Mouse (Mus musculus) heart, adult 11 months (tissue): ENCODE measurements around the gene Slc30a6.

Experiments used
- DNase-seq: peaks from one replicate; pipeline ENCODE4 v3.0.0; 2022

Slc30a6 gene

GRCm38 (mm10) chr17:74453928-74454327, 58.5 kb downstream of the Slc30a6 start:
- DNase-seq, result peak; percentile 79

DNA sequence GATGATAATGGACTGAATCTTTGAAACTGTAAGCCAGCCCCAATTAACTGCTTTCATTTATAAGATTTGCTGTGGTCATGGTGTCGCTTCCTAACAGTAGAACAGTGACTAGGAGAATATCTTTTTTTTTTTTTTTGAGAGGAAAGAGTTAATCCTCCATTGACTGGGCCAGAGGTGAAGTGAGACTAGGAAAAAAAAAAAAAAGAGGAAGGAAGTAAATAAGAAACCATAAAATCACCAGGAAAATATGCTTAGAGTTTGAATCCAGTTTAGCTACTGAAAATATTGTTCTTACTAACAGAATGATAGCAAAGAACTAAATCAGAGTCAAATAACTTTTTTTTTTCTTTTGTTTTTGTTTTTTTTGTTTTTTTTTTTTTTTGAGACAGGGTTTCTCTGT, 59.3 kb downstream of the Slc30a6 start:
- no peak for DNase-seq

DNA sequence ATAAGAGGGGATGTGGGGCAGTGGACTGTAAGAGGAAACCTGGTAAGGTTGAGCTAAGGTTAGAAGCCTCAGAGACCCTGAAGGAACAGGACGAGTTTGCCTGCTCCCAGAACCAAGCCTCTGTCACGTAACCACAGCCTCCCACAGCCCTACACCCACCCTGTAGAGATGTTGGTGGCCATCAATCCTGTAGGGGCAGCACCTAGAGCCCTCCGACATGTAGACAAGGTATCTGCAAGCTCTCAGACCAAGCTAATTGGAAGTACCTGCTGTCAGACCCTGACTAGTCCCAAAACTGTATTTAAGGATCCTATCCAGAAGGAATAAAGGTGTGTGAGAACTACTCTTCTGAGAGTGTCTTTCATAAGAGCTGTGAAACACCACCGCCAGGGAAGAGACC, 60.0 kb downstream of the Slc30a6 start:
- peak; percentile 71 for DNase-seq

DNA sequence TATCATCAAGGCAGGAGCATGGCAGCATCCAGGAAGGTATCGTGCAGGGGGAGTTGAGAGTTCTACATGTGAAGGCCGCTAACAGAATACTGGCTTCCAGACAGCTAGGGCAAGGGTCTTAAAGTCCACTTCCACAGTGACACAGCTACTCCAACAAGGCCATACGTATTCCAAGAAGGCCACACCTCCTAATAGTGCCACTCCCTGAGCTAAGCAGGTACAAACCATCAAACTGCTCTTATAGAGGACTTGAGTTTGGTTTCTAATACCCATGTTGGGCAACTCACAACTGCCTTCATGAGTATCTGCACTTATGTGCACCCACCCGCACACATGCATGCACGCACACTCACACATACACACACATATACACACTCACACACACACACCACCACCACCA, 61.4 kb downstream of the Slc30a6 start:
- peak; percentile 72 for DNase-seq

GRCm38 (mm10) chr17:74457972-74458677, 62.7 kb downstream of the Slc30a6 start:
- DNase-seq, result peak; percentile 62

DNA sequence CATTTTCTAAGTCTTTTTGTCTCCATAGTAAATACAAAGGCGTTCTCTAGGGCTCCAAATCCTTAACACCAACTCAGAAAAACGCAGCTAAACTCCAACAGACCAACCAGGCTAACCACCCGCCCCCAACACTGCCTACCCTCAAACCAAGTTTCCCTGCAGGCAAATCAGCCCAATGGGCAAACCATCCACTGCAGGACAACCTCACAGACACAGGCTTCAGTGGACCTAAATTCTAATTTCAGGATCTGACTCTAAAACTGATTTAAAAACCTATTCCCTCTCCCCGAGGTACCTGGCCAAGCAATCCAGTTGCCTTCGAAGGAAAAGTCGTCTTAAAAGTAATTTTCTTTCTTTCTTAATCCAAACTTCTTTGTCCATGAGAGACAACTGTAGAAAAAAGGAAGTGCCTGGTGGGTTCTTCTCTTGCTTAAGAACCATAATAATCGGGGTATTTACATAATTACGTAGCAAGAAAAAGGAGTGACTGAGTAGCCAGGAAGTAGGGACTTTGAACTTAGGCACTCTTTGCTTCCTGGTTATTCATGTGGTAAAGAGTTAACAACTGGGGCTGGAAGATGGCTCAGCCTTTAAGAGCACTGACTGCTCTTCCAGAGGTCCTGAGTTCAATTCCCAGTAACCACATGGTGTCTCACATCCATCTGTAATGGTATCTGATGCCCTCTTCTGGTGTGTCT, 63.5 kb downstream of the Slc30a6 start, which contains the start of gene Nlrc4:
Nlrc4 (minus strand) TSS at position 432 of the 698 bp plus-strand sequence.
- DNase-seq, result peak; percentile 84

DNA sequence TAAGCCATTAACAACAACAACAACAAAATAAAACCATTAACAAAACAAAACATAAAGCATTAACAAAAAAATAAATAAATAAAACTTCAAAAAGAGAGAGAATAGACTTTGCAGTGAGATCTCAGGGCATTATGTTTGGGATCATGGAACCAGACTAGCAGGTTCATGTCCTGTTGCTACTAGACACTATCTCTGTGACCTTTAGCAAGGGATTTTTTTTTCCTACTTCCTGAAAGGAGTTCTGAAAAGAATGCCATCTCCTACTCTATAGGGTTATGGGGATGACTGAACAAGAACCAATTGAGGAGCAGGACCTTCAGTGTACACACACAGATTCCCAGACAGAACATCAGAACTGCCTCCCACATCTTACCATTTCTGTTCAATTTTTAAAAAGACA, 68.1 kb downstream of the Slc30a6 start:
- DNase-seq, result peak; percentile 19

- DNase-seq, result peak; percentile 74
Measured at GRCm38 (mm10) chr17:74467981-74468380, 72.6 kb downstream of the Slc30a6 start.

GRCm38 (mm10) chr17:74470133-74470532, 74.7 kb downstream of the Slc30a6 start:
- peak; percentile 64 for DNase-seq
